Mouse (Mus musculus): Measurements from ENCODE around the gene Naglu. TPM values are rescaled to one million over a fixed set of nuclear protein-coding genes. Genes with fewer than 3 reads are reported as not detected.

The Naglu gene
- total RNA-seq (2015) (6.0 and 8.4 TPM in 2 replicates), total RNA-seq (2017) (9.9 and 12.0 TPM in 2 replicates)

DNA sequence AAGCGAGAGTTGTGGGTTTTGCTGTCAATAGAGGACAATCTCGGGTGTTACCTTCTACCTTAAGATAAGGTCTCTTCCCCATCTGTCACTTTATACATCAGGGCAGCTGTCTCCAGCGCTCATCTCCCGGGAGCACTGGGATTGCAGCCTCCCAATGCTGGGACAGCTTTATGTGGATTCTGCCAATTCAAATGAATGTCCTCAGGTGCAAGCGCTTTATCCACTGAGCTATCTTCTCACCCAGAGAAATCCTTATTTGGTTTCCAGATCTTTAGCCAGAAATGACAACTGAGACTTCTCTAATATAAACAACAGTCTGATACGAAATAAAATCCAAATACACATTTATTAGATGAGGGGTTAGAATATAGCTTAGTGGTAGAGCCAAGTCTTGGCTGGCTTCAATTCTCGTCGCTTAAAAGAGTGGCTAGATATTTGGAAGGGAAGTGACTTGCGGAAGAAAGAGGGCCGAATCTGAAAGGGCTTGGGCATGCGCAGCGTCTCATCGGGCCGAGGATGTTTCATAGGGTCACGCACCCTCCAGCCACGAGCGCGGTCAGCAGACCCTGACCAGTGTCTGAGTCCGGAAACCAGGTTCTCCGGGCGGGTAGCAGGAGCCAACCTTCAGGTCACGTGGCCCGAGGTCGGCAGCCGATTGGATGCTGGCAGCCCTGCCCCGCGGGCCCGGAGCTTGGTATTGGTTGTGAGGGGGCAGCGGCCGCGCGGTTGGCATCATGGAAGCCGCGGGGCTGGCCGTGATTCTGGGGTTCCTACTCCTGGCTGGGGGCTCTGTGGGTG is at the start of gene Naglu:
Gene Naglu (plus strand): TSS at position 622 of the 798 bp plus-strand sequence.
- peak; percentile 86 for ATAC-seq (replicated peaks; ENCODE audit: poor library complexity)

- no peak for ATAC-seq (replicated peaks; ENCODE audit: poor library complexity)
These were observed 46.4 kb upstream of the Naglu start for GRCm38 (mm10) chr11:101023371-101023770.

DNA sequence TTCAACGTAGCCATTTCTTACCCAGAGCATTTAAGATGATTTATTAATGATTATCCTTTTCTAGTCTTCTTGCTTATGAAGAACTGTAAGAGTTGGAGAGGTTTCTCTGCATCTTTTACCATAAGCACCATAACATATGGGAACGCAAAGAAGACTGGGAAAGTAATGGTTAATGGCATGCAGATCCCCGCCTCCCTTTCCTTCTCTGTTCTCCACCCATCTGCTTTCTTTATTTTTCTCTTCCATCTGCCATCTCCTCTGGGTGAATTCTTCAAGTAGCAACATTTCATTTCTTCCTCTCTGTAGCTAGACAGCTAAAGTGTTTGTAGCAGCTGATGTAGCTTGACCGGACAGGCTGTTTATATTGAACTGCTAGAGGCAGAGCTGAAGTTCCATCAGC is 45.8 kb upstream of the Naglu start:
- ATAC-seq (replicated peaks; ENCODE audit: poor library complexity) = no peak

DNA sequence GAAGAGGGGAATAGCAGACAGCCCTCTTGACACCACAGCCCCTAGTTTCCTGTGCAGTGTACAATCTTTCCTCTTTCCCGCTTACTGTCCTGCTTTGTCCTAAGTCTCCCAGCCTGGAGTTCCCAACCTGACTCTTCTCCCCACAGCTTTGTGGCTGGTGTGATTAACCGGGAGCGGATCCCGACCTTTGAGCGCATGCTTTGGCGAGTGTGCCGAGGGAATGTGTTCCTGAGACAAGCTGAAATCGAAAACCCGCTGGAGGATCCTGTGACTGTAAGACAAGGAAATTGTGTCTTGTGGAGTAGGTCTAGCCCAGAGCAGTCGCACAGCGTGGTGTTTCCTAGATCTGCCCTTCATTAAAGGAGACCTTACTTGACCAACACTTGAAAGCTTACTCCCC is 42.7 kb upstream of the Naglu start:
- ATAC-seq (replicated peaks; ENCODE audit: poor library complexity) = no peak

DNA sequence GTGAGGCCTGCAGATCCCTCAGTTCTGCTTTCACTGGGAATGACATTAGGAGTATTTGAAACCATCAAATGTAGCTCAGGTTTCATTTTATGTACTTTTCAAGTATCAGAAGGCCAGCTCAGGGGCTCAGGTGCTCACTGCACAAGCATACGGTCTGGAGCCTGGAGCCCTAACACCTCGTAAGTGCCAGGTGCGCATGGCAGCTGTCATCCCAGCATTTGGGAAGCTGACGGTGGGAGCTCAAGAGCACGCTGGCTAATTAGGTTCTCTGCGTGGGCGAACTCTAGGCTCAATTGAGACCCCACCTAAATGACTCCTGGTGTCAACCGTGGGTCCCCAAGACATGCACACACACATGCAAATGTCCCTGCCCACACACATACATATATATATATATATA is 40.5 kb upstream of the Naglu start:
- no peak for ATAC-seq (replicated peaks; ENCODE audit: poor library complexity)

DNA sequence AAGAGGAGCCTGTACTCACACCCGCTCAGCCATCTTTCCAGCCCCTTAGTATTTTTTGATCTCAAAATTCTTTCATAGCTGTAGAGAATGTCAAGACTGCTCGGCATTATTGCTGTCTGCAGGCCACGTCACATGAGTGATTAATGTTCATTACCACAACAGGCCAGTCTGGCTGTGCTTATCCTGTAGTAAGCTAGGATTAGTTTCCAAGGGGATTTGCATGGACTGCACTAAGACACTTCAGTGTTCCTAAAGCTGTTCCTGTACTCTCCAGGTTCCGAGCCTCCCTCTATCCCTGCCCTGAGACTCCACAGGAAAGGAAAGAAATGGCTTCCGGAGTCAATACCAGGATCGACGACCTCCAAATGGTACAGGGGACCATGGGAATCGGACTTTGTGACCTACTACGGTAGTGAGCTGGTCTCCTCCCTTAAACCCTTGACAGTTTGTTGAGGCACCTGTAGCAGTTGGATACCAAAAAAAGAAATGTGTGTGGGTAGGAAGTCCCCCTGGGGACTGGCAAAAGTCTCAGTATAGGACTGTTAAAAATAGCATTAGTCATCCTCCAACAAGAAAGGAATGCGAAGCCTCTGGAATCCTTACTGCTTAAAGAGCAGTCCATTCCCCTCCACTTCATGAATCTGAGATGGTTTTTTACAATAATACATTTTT is 39.5 kb upstream of the Naglu start:
- ATAC-seq (replicated peaks; ENCODE audit: poor library complexity) = no peak

DNA sequence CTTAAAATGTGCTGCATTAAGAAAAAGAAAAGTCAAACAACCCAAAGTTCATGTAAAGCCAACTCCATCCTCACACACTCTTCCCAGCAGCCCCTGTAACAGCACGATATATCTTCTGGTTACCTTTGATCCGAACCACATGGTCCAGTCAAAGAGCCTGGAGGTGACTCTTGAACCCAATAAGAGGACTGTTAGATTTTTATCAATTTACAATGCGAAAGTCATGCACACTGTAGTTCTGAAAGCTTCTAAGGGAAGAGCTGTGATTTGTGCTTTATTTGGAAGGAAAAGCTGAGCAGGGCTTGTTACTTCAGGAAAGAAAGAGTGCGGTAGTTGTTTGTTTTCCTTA is 39.0 kb upstream of the Naglu start:
- ATAC-seq (replicated peaks; ENCODE audit: poor library complexity) = no peak

- no peak for ATAC-seq (replicated peaks; ENCODE audit: poor library complexity)
These were observed 38.3 kb upstream of the Naglu start for GRCm38 (mm10) chr11:101031470-101031869.

- no peak for ATAC-seq (replicated peaks; ENCODE audit: poor library complexity)
These were observed 35.8 kb upstream of the Naglu start for GRCm38 (mm10) chr11:101033856-101034500.

DNA sequence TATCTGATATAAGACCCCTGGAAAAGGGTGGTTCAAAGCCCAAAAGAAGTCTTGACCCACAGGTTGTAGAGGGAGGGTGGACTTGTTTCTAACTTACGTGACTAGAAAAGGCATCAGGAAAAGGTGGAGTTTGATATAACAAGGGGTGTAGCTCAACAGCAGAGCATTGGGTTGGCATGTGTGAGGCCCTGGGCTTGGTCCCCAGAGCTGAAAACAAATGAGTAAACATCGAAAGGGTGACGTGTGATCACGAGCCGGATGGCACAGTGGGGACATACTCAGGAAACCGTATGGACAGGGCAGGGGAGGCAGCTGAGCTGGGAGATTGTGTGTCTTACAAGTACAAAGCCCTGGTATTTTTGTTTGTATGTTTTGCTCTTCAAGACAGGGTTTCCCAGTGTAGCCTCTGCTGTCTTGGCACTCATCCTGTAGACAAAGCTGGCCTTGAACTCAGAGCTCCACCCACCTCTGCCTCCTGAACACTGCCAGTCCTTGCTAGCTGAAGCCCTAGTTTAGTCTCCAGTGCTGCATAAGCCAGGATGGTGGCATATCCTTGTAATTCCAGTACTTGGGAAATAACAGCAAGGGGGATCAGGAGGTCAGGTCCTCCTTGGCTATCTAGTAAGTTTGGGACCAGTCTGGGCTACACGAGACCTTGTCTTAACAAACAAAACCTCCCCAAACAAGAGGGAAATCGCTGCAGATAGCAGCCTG is 35.0 kb upstream of the Naglu start:
- no peak for ATAC-seq (replicated peaks; ENCODE audit: poor library complexity)

DNA sequence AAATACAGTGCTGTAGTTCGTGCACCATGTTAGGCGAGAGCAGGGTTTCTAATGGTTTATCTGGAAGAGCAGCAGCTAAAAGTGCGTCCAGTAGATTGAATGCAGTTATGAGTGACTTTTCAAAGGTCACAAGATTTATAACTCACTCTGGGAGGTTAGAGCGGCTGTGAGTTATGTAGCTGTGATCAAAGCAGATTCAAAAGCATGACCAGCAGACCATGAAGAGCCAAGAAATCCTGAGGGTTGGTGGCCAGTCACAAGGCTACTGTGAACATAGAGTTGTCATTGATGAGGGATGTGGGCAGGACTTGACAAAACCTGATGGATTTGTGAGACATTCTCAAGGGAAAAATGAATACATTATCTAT is 34.5 kb upstream of the Naglu start:
- no peak for ATAC-seq (replicated peaks; ENCODE audit: poor library complexity)

- no peak for ATAC-seq (replicated peaks; ENCODE audit: poor library complexity)
These were observed 32.0 kb upstream of the Naglu start for GRCm38 (mm10) chr11:101037795-101038194.

DNA sequence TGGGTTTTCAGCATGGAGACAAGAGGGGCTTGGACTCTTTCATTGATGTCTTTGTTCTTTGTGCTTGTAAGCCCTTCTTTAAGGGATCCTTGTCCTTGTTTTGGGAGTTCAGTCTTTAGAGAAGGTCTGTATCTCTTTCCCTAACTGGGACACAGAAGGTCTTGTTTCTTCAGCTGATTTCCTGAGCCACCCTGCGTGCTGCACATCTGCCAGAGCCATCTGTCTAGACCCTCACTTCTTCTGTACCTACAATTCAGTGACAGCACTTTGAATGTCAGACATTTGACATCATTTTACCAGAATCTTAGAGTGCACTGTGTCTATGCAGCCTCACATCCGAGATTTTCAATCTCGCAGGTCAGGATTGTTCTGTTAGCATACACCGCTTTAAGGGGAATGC is 24.0 kb upstream of the Naglu start:
- ATAC-seq (replicated peaks; ENCODE audit: poor library complexity) = no peak

- no peak for ATAC-seq (replicated peaks; ENCODE audit: poor library complexity)
These were observed 23.4 kb upstream of the Naglu start for GRCm38 (mm10) chr11:101046440-101046839.

- no peak for ATAC-seq (replicated peaks; ENCODE audit: poor library complexity)
These were observed 22.3 kb upstream of the Naglu start for GRCm38 (mm10) chr11:101047502-101047901.

GRCm38 (mm10) chr11:101050359-101050758 is 19.5 kb upstream of the Naglu start:
- ATAC-seq (replicated peaks; ENCODE audit: poor library complexity) = no peak

DNA sequence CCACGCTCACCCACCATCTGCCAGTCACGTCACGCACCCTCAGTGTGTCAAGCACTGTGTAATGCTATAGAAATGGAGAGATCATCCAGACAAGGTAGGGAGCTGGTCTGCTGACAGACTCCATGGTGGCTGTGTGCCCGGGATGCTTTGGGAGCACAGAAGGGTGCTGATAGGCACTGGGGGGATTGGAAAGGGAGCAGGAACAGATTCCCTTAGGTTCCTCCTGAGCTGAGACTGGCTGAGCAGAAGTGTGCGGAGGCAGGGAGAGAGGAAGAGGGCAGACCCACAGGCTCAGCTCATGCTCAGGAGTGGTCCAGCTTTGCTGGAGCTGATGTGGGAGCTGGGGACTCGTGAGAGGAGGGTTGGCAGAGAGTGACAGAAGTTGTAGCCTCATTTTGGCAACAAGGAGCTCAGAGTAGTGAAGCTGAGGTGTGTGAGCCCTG is 18.7 kb upstream of the Naglu start:
- no peak for ATAC-seq (replicated peaks; ENCODE audit: poor library complexity)

DNA sequence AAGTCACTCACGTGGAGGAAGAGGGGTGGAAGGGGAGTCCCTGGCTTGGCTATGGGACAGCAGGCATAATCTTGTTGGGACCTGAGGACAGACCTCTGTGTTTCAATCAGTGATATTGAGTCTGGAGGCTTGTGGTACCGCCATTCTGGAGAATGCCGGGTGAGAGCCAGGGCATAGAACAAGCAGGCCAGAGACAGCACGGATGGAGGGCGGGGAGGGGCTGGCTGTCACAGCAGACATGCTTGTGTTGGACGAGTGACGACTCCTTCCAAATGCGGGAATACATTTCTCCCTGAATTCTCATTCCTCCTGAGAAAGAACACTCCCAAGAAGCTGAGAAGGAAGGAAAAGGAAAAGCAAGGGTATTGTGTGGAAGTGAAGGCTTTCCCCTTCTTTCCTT is 18.2 kb upstream of the Naglu start:
- no peak for ATAC-seq (replicated peaks; ENCODE audit: poor library complexity)

- ATAC-seq (replicated peaks; ENCODE audit: poor library complexity) = peak; percentile 43; the same call in 1 of the 2 replicates
These were observed 16.9 kb upstream of the Naglu start for GRCm38 (mm10) chr11:101052751-101053473.

GRCm38 (mm10) chr11:101053974-101054373 is 15.8 kb upstream of the Naglu start:
- no peak for ATAC-seq (replicated peaks; ENCODE audit: poor library complexity)

GRCm38 (mm10) chr11:101055418-101055817 is 14.4 kb upstream of the Naglu start:
- ATAC-seq (replicated peaks; ENCODE audit: poor library complexity) = 0 out of 2 replicates have a peak, but pooled peaks have one; percentile 32
